Mouse (Mus musculus) intestine, postnatal 0 days (tissue): Measurements from ENCODE around the gene Cnga2. TPM values are rescaled to one million over a fixed set of nuclear protein-coding genes. Genes with fewer than 3 reads are reported as not detected.

Experiments used
- ATAC-seq: fragments of 200-750 bp; cut with Nextera tagmentation; 2 replicates; pipeline ENCODE4 v1.8.0; 2017; ENCODE audit warnings: mild to moderate bottlenecking, moderate TSS enrichment, moderate library complexity
- H3K27ac ChIP-seq: fragments of 300-500 bp; sonication (generic); 2 replicates; pipeline ENCODE4 v1.5.1; 2014; ENCODE audit warnings: mild to moderate bottlenecking, low read depth, low read length, moderate library complexity
- H3K27me3 ChIP-seq: fragments of 300-500 bp; sonication (generic); replicated peaks from 2 replicates; pipeline ENCODE4 v1.6.1; 2014; ENCODE audit warnings: low read length, mixed read lengths; ENCODE audit not compliant: control insufficient read depth, insufficient read depth
- H3K36me3 ChIP-seq: fragments of 300-500 bp; sonication (generic); 2 replicates; pipeline ENCODE4 v1.6.1; 2014; ENCODE audit warnings: mild to moderate bottlenecking, moderate library complexity; ENCODE audit not compliant: control insufficient read depth, insufficient read depth
- H3K4me1 ChIP-seq: fragments of 300-500 bp; sonication (generic); replicated peaks from 2 replicates; pipeline ENCODE4 v1.6.1; 2014; ENCODE audit warnings: antibody characterized with exemption, low read length, mixed read lengths; ENCODE audit not compliant: control insufficient read depth, insufficient read depth
- H3K4me2 ChIP-seq: fragments of 300-500 bp; sonication (generic); replicated peaks from 2 replicates; pipeline ENCODE4 v1.6.1; 2014; ENCODE audit warnings: low read depth, mild to moderate bottlenecking, moderate library complexity
- H3K4me3 ChIP-seq: fragments of 300-500 bp; sonication (generic); 2 replicates; pipeline ENCODE4 v1.5.1; 2014; ENCODE audit warnings: low read depth, low read length
- H3K9ac ChIP-seq: fragments of 300-500 bp; sonication (generic); 2 replicates; pipeline ENCODE4 v1.6.1; 2014; ENCODE audit warnings: mild to moderate bottlenecking, low read depth, low read length
- H3K9me3 ChIP-seq: fragments of 300-500 bp; sonication (generic); 2 replicates; pipeline ENCODE4 v1.6.1; 2016; ENCODE audit warnings: mixed run types; ENCODE audit not compliant: control insufficient read depth
- CTCF ChIP-seq: sonication (generic); IDR thresholded peaks from 2 replicates; pipeline ENCODE4 v1.5.1; 2016; ENCODE audit warnings: low read depth, mild to moderate bottlenecking, control low read depth, antibody characterized with exemption, moderate library complexity
- WGBS: fragments of 180-500 bp; shearing (Covaris S2); extraction: QIAGEN DNeasy Blood & Tissue Kit; methylation state at CpG from one replicate; pipeline ENCODE4 v1.1.7; 2014; 5-methylcytosine and 5-hydroxymethylcytosine counted together
- polyA plus RNA-seq: library from polyadenylated mRNA; unstranded; fragments of >200 nt; fragmentation: Nextera tagmentation; extraction: Ambion mirVana; gene quantifications from 2 replicates; pipeline ENCODE4 v1.2.1, GENCODE M21; 2015

Cnga2 gene
- not detected in 2 replicates for polyA plus RNA-seq

- no peaks in the 10 kb centered on the region for H3K9me3 ChIP-seq
- 79% methylated on average over 3 of the region's 3 CpGs for WGBS
- H3K4me2 ChIP-seq: no peak within 1 kb of the TSS
- no peaks in the 10 kb centered on the region for H3K36me3 ChIP-seq
- H3K27me3 ChIP-seq: no peaks in the 10 kb centered on the region
- H3K4me1 ChIP-seq: no peaks in the 10 kb centered on the region
- H3K27ac ChIP-seq: no peak within 1 kb of the TSS
- no peak for ATAC-seq
- no peak within 1 kb of the TSS for H3K4me3 ChIP-seq
- no peak within 1 kb of the TSS for H3K9ac ChIP-seq
- no peak for TF ChIP-seq CTCF
Measured at GRCm38 (mm10) chrX:71991549-71991948, at the start of gene Cnga2. Cnga2 (plus strand) TSS chrX:71991849.

GRCm38 (mm10) chrX:71946631-71947030, 45.0 kb upstream of the Cnga2 start:
- WGBS: 20% methylated on average over 3 of the region's 3 CpGs
- TF ChIP-seq CTCF: peak; percentile 77
- Histone ChIP-seq H3K4me1 (no peaks in the 10 kb centered on the region), H3K4me2 (no peak overlapping the region), H3K27me3 (no peaks in the 10 kb centered on the region), H3K4me3 (no peak overlapping the region), H3K27ac (no peak overlapping the region), H3K9ac (no peak overlapping the region), H3K9me3 (no peaks in the 10 kb centered on the region), H3K36me3 (no peaks in the 10 kb centered on the region)
- no peak for ATAC-seq

- ATAC-seq: no peak
- H3K9ac ChIP-seq: no peak overlapping the region
Measured at GRCm38 (mm10) chrX:71958366-71958765, 33.3 kb upstream of the Cnga2 start.

GRCm38 (mm10) chrX:71962073-71963051, 29.3 kb upstream of the Cnga2 start, which contains the start of gene Prrg3:
Prrg3 (plus strand) TSS chrX:71962624.
- no peak within 1 kb of the TSS for H3K27ac ChIP-seq
- H3K9ac ChIP-seq: peak within 1 kb of the TSS; percentile 17
- no peaks in the 10 kb centered on the region for H3K4me1 ChIP-seq
- no peaks in the 10 kb centered on the region for H3K36me3 ChIP-seq
- no peaks in the 10 kb centered on the region for H3K27me3 ChIP-seq
- H3K9me3 ChIP-seq: no peaks in the 10 kb centered on the region
- H3K4me2 ChIP-seq: peak within 1 kb of the TSS; percentile 63
- TF ChIP-seq CTCF: no peak
- peak within 1 kb of the TSS; percentile 40 for H3K4me3 ChIP-seq
- WGBS: 25% methylated on average over 58 of the region's 72 CpGs
- peak; percentile 22 for ATAC-seq

More at GRCm38 (mm10) chrX:71958366-71958765, 33.3 kb upstream of the Cnga2 start:
- H3K4me2 ChIP-seq: no peak overlapping the region
- H3K27ac ChIP-seq: no peak overlapping the region
- no peaks in the 10 kb centered on the region for H3K4me1 ChIP-seq
- H3K27me3 ChIP-seq: no peaks in the 10 kb centered on the region
- H3K9me3 ChIP-seq: no peaks in the 10 kb centered on the region
- no peaks in the 10 kb centered on the region for H3K36me3 ChIP-seq
- no peak overlapping the region for H3K4me3 ChIP-seq
- TF ChIP-seq CTCF: no peak

GRCm38 (mm10) chrX:71963275-71963912, 28.3 kb upstream of the Cnga2 start:
- no peak overlapping the region for H3K27ac ChIP-seq
- no peaks in the 10 kb centered on the region for H3K27me3 ChIP-seq
- H3K9ac ChIP-seq: peak overlapping the region; percentile 11; the same call in 1 of the 2 replicates
- peak overlapping the region; percentile 40 for H3K4me3 ChIP-seq
- WGBS: 49% methylated on average over 9 of the region's 9 CpGs
- no peaks in the 10 kb centered on the region for H3K4me1 ChIP-seq
- TF ChIP-seq CTCF: no peak
- H3K36me3 ChIP-seq: no peaks in the 10 kb centered on the region
- ATAC-seq: no peak
- peak overlapping the region; percentile 63 for H3K4me2 ChIP-seq
- no peaks in the 10 kb centered on the region for H3K9me3 ChIP-seq

- 61% methylated on average over 1 of the region's 1 CpGs for WGBS
- no peak for TF ChIP-seq CTCF
- Histone ChIP-seq H3K27ac (no peak overlapping the region), H3K4me3 (no peak overlapping the region), H3K36me3 (no peaks in the 10 kb centered on the region), H3K9me3 (no peaks in the 10 kb centered on the region), H3K27me3 (no peaks in the 10 kb centered on the region), H3K9ac (no peak overlapping the region), H3K4me2 (no peak overlapping the region), H3K4me1 (no peaks in the 10 kb centered on the region)
- ATAC-seq: no peak
Measured at GRCm38 (mm10) chrX:71968216-71968615, 23.4 kb upstream of the Cnga2 start.
